Mouse (Mus musculus): ENCODE data around the gene Nudt14.

DNA sequence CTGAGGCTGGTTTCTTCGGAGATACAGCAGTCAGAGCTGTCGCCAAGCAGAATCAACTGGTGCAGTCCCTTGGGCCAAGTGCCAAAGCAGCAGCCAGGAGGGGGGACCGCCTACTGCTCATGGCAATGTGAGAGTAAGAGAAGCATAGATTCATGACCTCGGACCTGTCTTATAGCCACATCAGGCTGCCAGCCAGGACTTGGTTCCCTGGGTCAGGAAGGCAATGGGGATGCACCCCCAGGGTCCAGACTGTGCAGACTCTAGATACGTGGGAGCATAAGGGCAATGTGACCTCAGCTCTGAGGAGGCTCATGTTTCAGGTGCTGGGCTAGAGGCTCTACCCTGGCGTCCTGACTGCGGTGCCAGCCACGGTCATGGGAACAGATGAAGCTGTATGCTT, 38.0 kb downstream of the Nudt14 start:
- no peak for TF ChIP-seq CTCF (IDR thresholded peaks at IDR 0.05; ENCODE audit: borderline replicate concordance, control insufficient read depth, extremely low read depth, insufficient read depth, low read length, poor library complexity)
- no peak for TF ChIP-seq POLR2A (IDR thresholded peaks at IDR 0.05; ENCODE audit: control insufficient read depth, extremely low read depth, insufficient read depth, low read length, poor library complexity)
